Mouse (Mus musculus): ENCODE measurements around the gene Cep78. TPM values are rescaled to one million over a fixed set of nuclear protein-coding genes. Genes with fewer than 3 reads are reported as not detected.

Cep78 gene
- polyA plus RNA-seq, 1 experiment = not detected

DNA sequence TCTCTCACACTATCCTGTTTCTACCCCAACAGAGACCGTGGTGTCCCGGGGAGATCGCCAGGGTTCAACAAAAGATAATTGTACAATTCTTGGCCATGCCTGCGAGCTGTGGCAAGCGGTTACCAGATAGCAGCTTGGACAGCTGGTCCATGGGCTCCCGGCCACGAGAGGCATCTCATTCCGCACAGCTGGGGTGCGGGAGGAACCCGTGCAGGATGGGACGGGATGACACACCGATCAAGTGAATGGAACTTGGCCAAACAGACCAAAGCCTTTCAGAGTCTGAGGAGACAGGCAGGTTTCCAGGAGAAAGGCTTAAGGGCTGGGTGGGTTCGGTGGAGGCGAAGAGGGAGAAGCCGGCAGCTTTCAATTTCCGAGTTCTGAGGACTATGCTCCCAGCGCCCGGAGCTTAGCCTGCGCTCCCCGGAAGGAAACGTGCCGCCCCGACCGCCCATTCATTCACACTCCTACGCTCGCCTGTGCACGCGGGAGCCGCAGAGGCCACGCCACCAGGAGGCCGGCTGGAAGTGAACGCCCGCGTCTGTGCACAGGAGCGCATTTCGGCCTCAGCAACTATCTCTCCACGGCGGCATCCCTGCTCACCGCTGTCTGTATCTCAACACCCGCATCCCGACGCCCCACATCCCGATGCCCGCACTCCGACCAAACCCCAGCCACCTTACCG lies 60.5 kb downstream of the Cep78 start:
- no peak overlapping the region for H3K27ac ChIP-seq (ENCODE audit: insufficient read depth, low read depth, low read length)
- peaks cover 17% of the 10 kb centered on the region for H3K4me1 ChIP-seq (ENCODE audit: control insufficient read depth, insufficient read depth, low read length)
- TF ChIP-seq CTCF (IDR thresholded peaks at IDR 0.05; ENCODE audit: insufficient read depth, low read depth, low read length) = no peak
- TF ChIP-seq POLR2A (IDR thresholded peaks at IDR 0.05; ENCODE audit: insufficient read depth, low read depth, low read length) = no peak; the same call in 1 of the 2 replicates
- peak overlapping the region; percentile 52 for H3K4me3 ChIP-seq (ENCODE audit: insufficient read depth, low read depth, low read length)
- WGBS = under 1% methylated on average over 46 of the region's 46 CpGs

DNA sequence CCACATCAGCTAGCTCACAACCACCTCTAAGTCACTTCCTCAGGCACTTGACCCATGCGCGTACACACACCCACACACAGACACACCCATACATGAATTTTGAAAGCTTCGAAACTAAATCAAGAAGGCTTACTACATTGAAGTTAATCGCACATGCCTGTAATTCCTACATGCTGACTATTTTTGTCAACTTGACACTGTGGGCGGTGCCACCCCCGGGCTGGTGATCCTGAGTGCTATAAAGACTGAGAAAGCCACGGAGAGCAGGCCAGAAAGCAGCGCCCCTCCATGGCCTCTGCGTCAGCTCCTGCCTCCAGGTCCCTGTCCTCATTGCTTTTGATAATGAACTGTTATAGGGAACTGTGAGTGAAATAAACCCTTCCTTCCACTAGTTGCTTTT lies 61.4 kb downstream of the Cep78 start:
- no peak overlapping the region for H3K27ac ChIP-seq (ENCODE audit: insufficient read depth, low read depth, low read length)

DNA sequence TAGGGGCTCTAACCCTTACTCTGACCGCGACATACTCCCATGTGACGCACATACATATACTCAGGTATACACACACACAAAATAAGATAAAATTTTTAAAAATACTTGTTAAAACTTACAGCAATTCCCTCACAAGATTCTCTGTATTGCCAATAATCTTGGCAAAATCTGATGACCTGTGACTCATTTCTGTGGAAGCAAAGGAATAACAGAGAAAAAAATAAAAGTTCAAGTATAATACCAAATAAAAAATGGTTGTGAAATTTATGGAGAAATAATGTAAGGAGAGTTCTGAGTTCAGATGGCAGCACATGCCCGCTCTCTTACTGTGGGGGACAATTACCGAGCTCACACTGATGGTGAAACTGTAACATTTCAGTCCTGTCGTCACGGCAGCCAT lies 65.5 kb downstream of the Cep78 start:
- TF ChIP-seq POLR2A (IDR thresholded peaks at IDR 0.05; ENCODE audit: insufficient read depth, low read depth, low read length) (no peak), CTCF (IDR thresholded peaks at IDR 0.05; ENCODE audit: insufficient read depth, low read depth, low read length) (no peak)
- H3K27ac ChIP-seq (ENCODE audit: insufficient read depth, low read depth, low read length) = no peak overlapping the region
- H3K4me3 ChIP-seq (ENCODE audit: insufficient read depth, low read depth, low read length) = no peak overlapping the region
- H3K4me1 ChIP-seq (ENCODE audit: control insufficient read depth, insufficient read depth, low read length) = peaks cover 9% of the 10 kb centered on the region
- whole genome bisulfite sequencing = 95% methylated on average over 7 of the region's 7 CpGs

More for the DNA sequence above, 61.4 kb downstream of the Cep78 start:
- H3K4me3 ChIP-seq (ENCODE audit: insufficient read depth, low read depth, low read length) = peak overlapping the region; percentile 11; the same call in 1 of the 2 replicates
- TF ChIP-seq CTCF (IDR thresholded peaks at IDR 0.05; ENCODE audit: insufficient read depth, low read depth, low read length) (no peak), POLR2A (IDR thresholded peaks at IDR 0.05; ENCODE audit: insufficient read depth, low read depth, low read length) (no peak)
- WGBS = 20% methylated on average over 9 of the region's 9 CpGs
- H3K4me1 ChIP-seq (ENCODE audit: control insufficient read depth, insufficient read depth, low read length) = peaks cover 17% of the 10 kb centered on the region

DNA sequence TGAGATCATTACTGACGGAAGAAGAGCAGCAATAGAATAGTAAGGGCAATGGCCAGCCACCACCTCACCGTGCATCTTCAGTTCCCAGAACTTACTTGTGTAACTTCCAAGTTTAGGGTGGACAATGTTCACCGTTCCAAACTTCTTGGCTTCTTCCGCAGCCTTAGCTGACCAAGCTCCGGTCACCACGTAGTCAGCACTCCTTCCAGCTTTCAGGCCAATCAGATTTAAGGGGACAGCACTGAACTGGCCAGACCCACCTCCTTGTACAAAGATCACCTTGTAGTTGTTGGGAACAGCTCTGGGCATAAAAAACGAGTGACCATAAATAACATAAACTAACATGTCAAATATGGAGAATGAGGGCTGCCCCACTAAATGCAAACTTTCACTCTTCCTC lies 66.7 kb downstream of the Cep78 start:
- TF ChIP-seq POLR2A (IDR thresholded peaks at IDR 0.05; ENCODE audit: insufficient read depth, low read depth, low read length) = no peak
- no peak for TF ChIP-seq CTCF (IDR thresholded peaks at IDR 0.05; ENCODE audit: insufficient read depth, low read depth, low read length)
- Histone ChIP-seq H3K4me1 (ENCODE audit: control insufficient read depth, insufficient read depth, low read length) (peaks cover under 1% of the 10 kb centered on the region), H3K27ac (ENCODE audit: insufficient read depth, low read depth, low read length) (no peak overlapping the region), H3K4me3 (ENCODE audit: insufficient read depth, low read depth, low read length) (no peak overlapping the region)
- 93% methylated on average over 7 of the region's 7 CpGs for WGBS

DNA sequence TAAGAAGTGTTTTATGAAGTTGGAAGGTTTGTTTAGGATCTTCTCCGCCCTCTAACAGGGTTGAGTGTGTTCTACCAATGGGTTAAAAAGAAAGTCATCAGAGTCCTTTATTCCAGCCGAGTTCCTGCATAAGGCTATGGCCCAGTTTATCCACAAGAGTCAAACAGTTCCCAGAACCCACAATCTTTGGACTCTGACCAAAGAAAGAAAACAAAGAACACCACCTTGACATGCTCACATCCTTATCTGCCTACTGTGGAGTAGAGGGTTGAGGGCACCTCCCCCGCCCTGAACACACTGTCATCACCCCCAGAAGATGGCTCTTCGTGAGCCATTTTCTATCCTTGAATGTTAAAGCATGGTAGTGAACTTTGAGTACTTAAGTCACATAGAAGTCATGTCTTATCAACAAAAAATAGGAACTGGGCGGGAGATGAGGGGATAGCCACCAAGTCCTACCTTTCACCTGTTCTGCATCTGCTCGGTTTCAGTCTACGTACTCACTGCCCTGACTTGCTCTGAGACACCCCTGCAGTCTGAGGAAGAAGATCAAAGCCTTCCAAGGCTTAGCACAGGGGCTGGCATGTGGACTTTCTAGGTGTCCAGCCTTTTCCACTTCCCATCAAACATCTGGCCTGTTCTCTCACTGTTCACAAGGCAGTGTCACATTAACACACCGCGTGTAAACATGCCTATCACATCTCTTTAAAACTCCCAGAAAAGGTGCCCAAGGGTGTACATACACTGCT lies 71.4 kb downstream of the Cep78 start:
- no peak overlapping the region for H3K27ac ChIP-seq (ENCODE audit: insufficient read depth, low read depth, low read length)
- H3K4me3 ChIP-seq (ENCODE audit: insufficient read depth, low read depth, low read length) = no peak overlapping the region
- WGBS = 90% methylated on average over 9 of the region's 9 CpGs
- no peaks in the 10 kb centered on the region for H3K4me1 ChIP-seq (ENCODE audit: control insufficient read depth, insufficient read depth, low read length)
- TF ChIP-seq CTCF (IDR thresholded peaks at IDR 0.05; ENCODE audit: insufficient read depth, low read depth, low read length) (no peak), POLR2A (IDR thresholded peaks at IDR 0.05; ENCODE audit: insufficient read depth, low read depth, low read length) (no peak)

DNA sequence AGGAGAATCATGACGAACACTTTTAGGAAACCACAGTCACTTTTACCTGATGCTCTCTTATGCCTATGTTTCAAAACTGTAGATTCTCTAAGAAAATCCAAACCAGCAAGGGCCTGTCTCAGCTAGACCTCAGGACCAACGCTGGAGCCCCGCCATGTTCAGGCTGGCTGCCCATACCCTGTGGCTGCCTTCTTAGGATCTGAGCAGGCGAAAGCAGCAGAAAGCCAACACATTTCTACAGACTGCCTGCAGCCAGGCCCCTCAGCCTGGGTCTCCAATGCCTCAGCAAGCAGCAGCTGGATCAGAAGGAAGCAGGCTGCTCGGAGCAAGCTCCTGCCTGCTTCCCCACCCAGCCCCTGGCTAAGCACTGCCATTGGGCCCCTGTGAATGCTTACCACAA lies 73.3 kb downstream of the Cep78 start:
- no peak overlapping the region for H3K4me3 ChIP-seq (ENCODE audit: insufficient read depth, low read depth, low read length)
- no peaks in the 10 kb centered on the region for H3K4me1 ChIP-seq (ENCODE audit: control insufficient read depth, insufficient read depth, low read length)
- 82% methylated on average over 5 of the region's 5 CpGs for WGBS
- TF ChIP-seq CTCF (IDR thresholded peaks at IDR 0.05; ENCODE audit: insufficient read depth, low read depth, low read length) (no peak), POLR2A (IDR thresholded peaks at IDR 0.05; ENCODE audit: insufficient read depth, low read depth, low read length) (no peak)
- H3K27ac ChIP-seq (ENCODE audit: insufficient read depth, low read depth, low read length) = no peak overlapping the region

DNA sequence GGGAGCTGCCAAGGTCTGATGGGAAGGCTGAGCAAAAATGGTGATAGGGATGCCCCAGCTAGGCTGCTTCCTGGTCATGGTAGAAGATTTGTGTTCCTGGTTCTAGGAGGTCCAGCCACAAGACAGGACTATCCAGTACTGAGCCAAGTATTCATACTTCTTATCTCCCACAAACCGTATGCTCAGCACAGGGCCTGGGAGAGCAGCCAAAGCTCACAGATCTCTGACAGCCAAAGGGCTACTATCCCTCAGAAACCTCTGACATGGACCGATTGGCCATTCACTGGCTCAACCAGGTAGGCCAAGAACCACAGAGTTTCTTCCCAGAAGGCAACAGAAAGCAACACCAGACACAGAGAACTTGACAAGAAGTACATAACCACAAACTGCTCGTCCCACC lies 73.8 kb downstream of the Cep78 start:
- 77% methylated on average over 3 of the region's 3 CpGs for WGBS
- no peak overlapping the region for H3K27ac ChIP-seq (ENCODE audit: insufficient read depth, low read depth, low read length)
- H3K4me3 ChIP-seq (ENCODE audit: insufficient read depth, low read depth, low read length) = no peak overlapping the region
- H3K4me1 ChIP-seq (ENCODE audit: control insufficient read depth, insufficient read depth, low read length) = no peaks in the 10 kb centered on the region
- TF ChIP-seq CTCF (IDR thresholded peaks at IDR 0.05; ENCODE audit: insufficient read depth, low read depth, low read length) (no peak), POLR2A (IDR thresholded peaks at IDR 0.05; ENCODE audit: insufficient read depth, low read depth, low read length) (no peak)

DNA sequence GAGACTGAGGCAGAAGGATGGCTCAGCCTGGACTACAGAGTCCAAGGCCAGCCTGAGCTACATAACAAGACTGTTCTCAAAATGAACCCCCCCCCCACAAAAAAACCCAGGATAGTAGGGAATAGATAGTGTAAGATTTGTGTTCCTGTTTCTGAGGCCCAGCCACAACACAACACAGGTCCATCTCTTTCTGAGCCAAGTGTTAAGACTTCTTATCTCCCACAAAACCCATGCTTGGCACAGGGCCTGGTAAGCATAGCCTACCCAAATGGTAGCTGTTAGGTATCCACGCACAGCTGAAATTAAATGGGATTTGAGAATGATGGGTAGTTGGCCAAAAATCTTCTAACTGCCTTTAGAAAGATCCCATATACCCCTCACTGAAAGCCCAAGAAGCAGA lies 74.3 kb downstream of the Cep78 start:
- TF ChIP-seq POLR2A (IDR thresholded peaks at IDR 0.05; ENCODE audit: insufficient read depth, low read depth, low read length) (no peak), CTCF (IDR thresholded peaks at IDR 0.05; ENCODE audit: insufficient read depth, low read depth, low read length) (no peak)
- Histone ChIP-seq H3K4me3 (ENCODE audit: insufficient read depth, low read depth, low read length) (no peak overlapping the region), H3K27ac (ENCODE audit: insufficient read depth, low read depth, low read length) (no peak overlapping the region), H3K4me1 (ENCODE audit: control insufficient read depth, insufficient read depth, low read length) (no peaks in the 10 kb centered on the region)
- 85% methylated on average over 1 of the region's 1 CpGs for WGBS

DNA sequence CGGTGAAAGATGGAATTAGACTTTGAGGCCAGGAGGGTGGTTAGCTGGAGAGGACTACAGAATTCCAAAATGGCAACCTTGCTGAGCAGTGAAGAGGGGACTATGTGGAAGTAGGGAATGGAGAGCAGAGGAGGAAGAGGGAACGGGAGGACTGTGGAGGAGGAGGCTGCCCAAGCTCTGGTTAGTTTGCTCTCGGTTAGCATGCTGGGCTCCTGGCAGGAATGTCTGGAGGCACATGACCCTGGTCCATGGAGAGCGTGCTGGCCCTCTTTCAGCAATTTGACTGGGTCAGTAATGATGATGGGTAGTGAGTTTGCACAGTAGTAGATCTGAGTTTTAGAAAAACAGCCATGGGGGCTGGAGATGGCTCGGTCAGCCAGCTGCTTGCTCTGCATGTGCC lies 76.8 kb downstream of the Cep78 start:
- Histone ChIP-seq H3K4me3 (ENCODE audit: insufficient read depth, low read depth, low read length) (no peak overlapping the region), H3K4me1 (ENCODE audit: control insufficient read depth, insufficient read depth, low read length) (peaks cover 3% of the 10 kb centered on the region; the same call in 1 of the 2 replicates), H3K27ac (ENCODE audit: insufficient read depth, low read depth, low read length) (no peak overlapping the region)
- 83% methylated on average over 5 of the region's 5 CpGs for WGBS
- no peak for TF ChIP-seq POLR2A (IDR thresholded peaks at IDR 0.05; ENCODE audit: insufficient read depth, low read depth, low read length)
- TF ChIP-seq CTCF (IDR thresholded peaks at IDR 0.05; ENCODE audit: insufficient read depth, low read depth, low read length) = no peak

Other genes starting within 250 kb of the Cep78 start
- gene Psat1, start 37.7 kb downstream of the Cep78 start, polyA plus RNA-seq (2012; ENCODE audit: insufficient read depth, insufficient read length, low replicate concordance, missing spikeins) = not detected in 2 replicates
- 135 and 244 TPM in 2 replicates for gene Gnaq, start 147.8 kb upstream of the Cep78 start, polyA plus RNA-seq (2012; ENCODE audit: insufficient read depth, insufficient read length, low replicate concordance, missing spikeins)